Mouse (Mus musculus) midbrain, embryonic 15.5 days (tissue): ENCODE results near the gene Polr3b. TPM values are rescaled to one million over a fixed set of nuclear protein-coding genes. Genes with fewer than 3 reads are reported as not detected.

ENCODE experiments used
- ATAC-seq: fragments of 200-750 bp; cut with Nextera tagmentation; replicated peaks from 2 replicates; pipeline ENCODE4 v1.8.0; 2017; ENCODE audit warnings: moderate TSS enrichment
- H3K27ac ChIP-seq: fragments of 300-500 bp; sonication (generic); 2 replicates; pipeline ENCODE4 v1.5.1; 2015; ENCODE audit warnings: mild to moderate bottlenecking, inconsistent platforms
- H3K27me3 ChIP-seq: fragments of 300-500 bp; sonication (generic); replicated peaks from 2 replicates; pipeline ENCODE4 v1.6.1; 2015; ENCODE audit warnings: inconsistent platforms
- H3K36me3 ChIP-seq: fragments of 300-500 bp; sonication (generic); replicated peaks from 2 replicates; pipeline ENCODE4 v1.6.1; 2015; ENCODE audit warnings: inconsistent platforms
- H3K4me1 ChIP-seq: fragments of 300-500 bp; sonication (generic); 2 replicates; pipeline ENCODE4 v1.6.1; 2015; ENCODE audit warnings: inconsistent platforms
- H3K4me2 ChIP-seq: fragments of 300-500 bp; sonication (generic); 2 replicates; pipeline ENCODE4 v1.6.1; 2015; ENCODE audit warnings: inconsistent platforms, mild to moderate bottlenecking, moderate library complexity
- H3K4me3 ChIP-seq: fragments of 300-500 bp; sonication (generic); 2 replicates; pipeline ENCODE4 v1.5.1; 2015; ENCODE audit warnings: mild to moderate bottlenecking, inconsistent platforms
- H3K9ac ChIP-seq: fragments of 300-500 bp; sonication (generic); 2 replicates; pipeline ENCODE4 v1.6.1; 2015; ENCODE audit warnings: mild to moderate bottlenecking, inconsistent platforms
- H3K9me3 ChIP-seq: fragments of 300-500 bp; sonication (generic); 2 replicates; pipeline ENCODE4 v1.6.1; 2016; ENCODE audit warnings: inconsistent platforms
- WGBS: fragments of 180-500 bp; shearing (Covaris S2); methylation state at CpG from one replicate; pipeline ENCODE4 v1.1.7; 2015; ENCODE audit warnings: mixed read lengths; 5-methylcytosine and 5-hydroxymethylcytosine counted together
- polyA plus RNA-seq: library from polyadenylated mRNA; unstranded; fragments of >200 nt; fragmentation: Nextera tagmentation; extraction: Ambion mirVana; gene quantifications from 2 replicates; pipeline ENCODE4 v1.2.1, GENCODE M21; 2015

Gene Polr3b
- polyA plus RNA-seq, 1 experiment from 2014 or later = 17.3 TPM

DNA sequence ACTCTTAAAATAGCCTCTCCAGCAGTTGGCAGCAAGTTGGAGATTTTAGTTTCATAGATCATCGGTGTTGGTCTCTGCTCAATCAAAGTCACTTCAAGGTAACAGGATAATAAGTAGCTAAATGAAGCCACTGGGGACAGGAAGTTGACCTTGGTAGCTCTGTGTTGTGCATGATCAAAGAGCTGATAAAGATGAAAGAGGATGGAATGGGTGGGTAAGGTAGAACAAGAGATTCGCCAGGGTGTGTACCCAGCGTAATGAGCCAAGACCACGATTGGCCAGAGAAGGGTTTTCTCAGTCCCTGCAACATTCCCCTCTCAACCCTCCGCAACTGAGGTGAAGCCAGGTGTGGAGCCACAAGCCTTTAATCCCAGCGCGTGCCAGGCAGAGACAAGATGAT is 83.1 kb downstream of the Polr3b start:
- peaks cover 29% of the 10 kb centered on the region for H3K4me1 ChIP-seq
- H3K27ac ChIP-seq = no peak overlapping the region
- no peak for ATAC-seq
- H3K27me3 ChIP-seq = no peaks in the 10 kb centered on the region
- no peak overlapping the region for H3K4me3 ChIP-seq
- H3K9me3 ChIP-seq = no peaks in the 10 kb centered on the region
- WGBS = 79% methylated on average over 7 of the region's 7 CpGs
- H3K36me3 ChIP-seq = 0 out of 2 replicates have a peak, but pooled peaks cover 4% of the 10 kb centered on the region
- no peak overlapping the region for H3K9ac ChIP-seq
- no peak overlapping the region for H3K4me2 ChIP-seq

GRCm38 (mm10) chr10:84706543-84706942 is 84.5 kb downstream of the Polr3b start:
- no peak for ATAC-seq
- no peaks in the 10 kb centered on the region for H3K27me3 ChIP-seq
- no peak overlapping the region for H3K27ac ChIP-seq
- peaks cover 39% of the 10 kb centered on the region for H3K4me1 ChIP-seq
- no peaks in the 10 kb centered on the region for H3K9me3 ChIP-seq
- H3K9ac ChIP-seq = no peak overlapping the region
- H3K4me3 ChIP-seq = no peak overlapping the region
- 24% methylated on average over 8 of the region's 8 CpGs for WGBS
- H3K36me3 ChIP-seq = no peaks in the 10 kb centered on the region
- no peak overlapping the region for H3K4me2 ChIP-seq

- peaks cover 41% of the 10 kb centered on the region for H3K4me1 ChIP-seq
- 23% methylated on average over 6 of the region's 6 CpGs for WGBS
- H3K36me3 ChIP-seq = no peaks in the 10 kb centered on the region
- 0 out of 2 replicates have a peak overlapping the region, but pooled peaks have one; percentile 0 for H3K27ac ChIP-seq
- no peaks in the 10 kb centered on the region for H3K9me3 ChIP-seq
- ATAC-seq = no peak
- no peaks in the 10 kb centered on the region for H3K27me3 ChIP-seq
- H3K4me2 ChIP-seq = no peak overlapping the region
- no peak overlapping the region for H3K9ac ChIP-seq
- no peak overlapping the region for H3K4me3 ChIP-seq
Measured at GRCm38 (mm10) chr10:84707226-84707625, 85.1 kb downstream of the Polr3b start.

DNA sequence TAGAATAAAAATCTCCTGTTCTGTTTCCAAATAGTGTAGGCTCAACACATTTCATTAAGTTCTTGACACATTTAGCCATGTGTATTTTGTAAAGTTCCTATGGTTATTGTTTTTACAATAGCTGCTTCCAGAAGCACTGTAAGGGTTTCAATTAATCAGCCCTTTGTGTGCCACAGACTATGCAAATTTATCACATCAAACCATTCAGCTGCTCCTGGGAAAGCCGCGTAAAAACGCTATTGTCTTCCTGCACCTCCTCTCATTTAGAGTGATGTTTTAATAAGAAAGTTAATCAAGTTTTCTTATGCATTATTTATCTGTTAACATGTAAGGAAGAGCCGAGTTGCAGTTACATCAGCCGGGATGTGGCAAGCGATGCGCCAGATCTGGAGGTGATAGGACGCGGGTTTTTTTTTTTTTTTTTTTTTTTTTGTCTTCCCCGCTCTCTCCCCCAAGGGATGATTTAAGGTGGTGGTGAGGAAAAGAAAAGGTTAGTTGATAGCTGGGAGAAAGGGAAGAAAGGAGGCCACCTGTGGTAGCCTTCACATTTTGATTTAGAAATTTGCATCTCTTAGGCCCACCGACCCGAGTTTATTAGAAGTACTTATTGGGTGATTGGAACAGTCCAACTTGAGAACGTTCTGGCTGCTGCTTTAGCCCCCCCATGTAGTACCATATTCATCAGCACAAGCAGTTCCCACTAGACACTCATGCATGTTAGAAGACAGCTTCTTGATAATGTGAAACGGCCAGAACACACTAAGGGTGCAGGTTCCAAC is 85.8 kb downstream of the Polr3b start:
- Histone ChIP-seq H3K9ac (no peak overlapping the region), H3K4me3 (no peak overlapping the region), H3K36me3 (no peaks in the 10 kb centered on the region), H3K27ac (0 out of 2 replicates have a peak overlapping the region, but pooled peaks have one; percentile 0), H3K9me3 (no peaks in the 10 kb centered on the region), H3K4me1 (peaks cover 41% of the 10 kb centered on the region), H3K27me3 (no peaks in the 10 kb centered on the region), H3K4me2 (no peak overlapping the region)
- 20% methylated on average over 14 of the region's 14 CpGs for WGBS
- no peak for ATAC-seq

- H3K36me3 ChIP-seq = no peaks in the 10 kb centered on the region
- 12% methylated on average over 4 of the region's 4 CpGs for WGBS
- H3K27ac ChIP-seq = 0 out of 2 replicates have a peak overlapping the region, but pooled peaks have one; percentile 23
- no peak for ATAC-seq
- H3K4me3 ChIP-seq = no peak overlapping the region
- no peak overlapping the region for H3K9ac ChIP-seq
- H3K9me3 ChIP-seq = no peaks in the 10 kb centered on the region
- H3K27me3 ChIP-seq = 0 out of 2 replicates have a peak, but pooled peaks cover 4% of the 10 kb centered on the region
- peaks cover 51% of the 10 kb centered on the region for H3K4me1 ChIP-seq
- H3K4me2 ChIP-seq = no peak overlapping the region
Measured at GRCm38 (mm10) chr10:84710192-84710591, 88.1 kb downstream of the Polr3b start.

DNA sequence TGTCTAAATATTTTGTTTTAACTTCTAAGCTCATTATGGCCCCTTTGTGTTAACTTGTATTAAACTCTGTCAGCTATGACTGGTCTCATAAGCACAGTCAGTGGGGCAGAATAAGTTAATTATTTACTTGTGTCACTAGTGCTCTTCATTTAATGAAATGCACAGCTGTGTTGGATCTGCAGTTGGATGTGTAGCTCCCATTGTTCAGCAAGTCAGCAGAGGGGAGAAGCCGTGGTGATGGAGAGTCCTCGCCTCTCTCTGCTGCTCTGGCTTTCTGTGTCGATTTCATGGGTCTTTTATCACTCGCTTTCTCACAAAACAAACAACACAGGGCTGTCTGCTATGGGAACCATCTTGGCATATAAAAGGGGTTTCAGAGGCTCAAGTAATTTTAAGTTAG is 88.7 kb downstream of the Polr3b start:
- ATAC-seq = peak; percentile 51; the same call in 1 of the 2 replicates

DNA sequence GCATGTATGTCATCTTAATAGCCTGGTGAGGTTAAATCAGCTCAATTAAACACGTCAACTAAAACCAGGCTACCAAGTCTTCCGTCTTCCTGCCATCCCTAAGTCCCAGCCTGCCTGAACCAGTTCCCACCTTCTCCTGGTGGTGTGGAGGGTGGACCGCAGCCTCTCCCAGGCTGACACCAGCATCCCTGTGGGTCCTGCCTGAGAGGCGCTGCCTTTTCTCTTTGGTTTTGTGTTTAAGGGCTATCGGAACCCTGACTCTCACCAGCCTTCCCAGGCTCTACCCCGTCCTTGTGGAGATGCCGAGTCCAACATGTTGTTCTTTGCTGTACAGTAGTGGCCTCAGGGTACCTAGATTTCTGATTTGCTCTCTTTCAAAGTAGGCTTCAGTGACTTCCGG is 89.4 kb downstream of the Polr3b start:
- H3K9ac ChIP-seq = no peak overlapping the region
- H3K4me1 ChIP-seq = peaks cover 40% of the 10 kb centered on the region
- H3K4me3 ChIP-seq = no peak overlapping the region
- no peaks in the 10 kb centered on the region for H3K36me3 ChIP-seq
- ATAC-seq = no peak
- H3K27me3 ChIP-seq = 0 out of 2 replicates have a peak, but pooled peaks cover 4% of the 10 kb centered on the region
- H3K9me3 ChIP-seq = no peaks in the 10 kb centered on the region
- peak overlapping the region; percentile 57 for H3K27ac ChIP-seq
- 35% methylated on average over 8 of the region's 8 CpGs for WGBS
- H3K4me2 ChIP-seq = no peak overlapping the region

More for the DNA sequence above, 88.7 kb downstream of the Polr3b start:
- H3K4me3 ChIP-seq = no peak overlapping the region
- H3K9ac ChIP-seq = no peak overlapping the region
- WGBS = 15% methylated on average over 4 of the region's 4 CpGs
- 0 out of 2 replicates have a peak, but pooled peaks cover 4% of the 10 kb centered on the region for H3K27me3 ChIP-seq
- H3K4me1 ChIP-seq = peaks cover 46% of the 10 kb centered on the region
- no peaks in the 10 kb centered on the region for H3K9me3 ChIP-seq
- peak overlapping the region; percentile 18; the same call in 1 of the 2 replicates for H3K27ac ChIP-seq
- H3K36me3 ChIP-seq = no peaks in the 10 kb centered on the region
- H3K4me2 ChIP-seq = no peak overlapping the region

DNA sequence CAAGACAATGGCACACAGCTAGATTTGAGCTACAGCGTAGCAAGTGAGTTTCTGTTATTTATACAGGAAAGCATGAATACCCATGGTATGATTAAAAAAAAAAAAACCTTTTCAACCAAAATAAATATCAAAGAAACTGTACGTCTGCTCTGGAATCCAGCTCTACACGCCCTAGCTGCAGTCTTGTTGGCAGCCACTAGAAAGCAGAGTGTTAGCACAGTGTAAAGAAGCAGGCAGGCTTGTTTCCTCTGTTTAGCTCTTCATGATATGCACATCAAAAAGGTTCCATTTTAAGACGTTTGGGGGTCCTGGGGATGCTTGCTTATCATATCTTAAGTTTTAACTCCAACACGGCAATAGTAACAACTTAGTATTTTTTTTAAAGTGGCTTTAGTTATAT is 89.8 kb downstream of the Polr3b start:
- WGBS = 27% methylated on average over 5 of the region's 5 CpGs

DNA sequence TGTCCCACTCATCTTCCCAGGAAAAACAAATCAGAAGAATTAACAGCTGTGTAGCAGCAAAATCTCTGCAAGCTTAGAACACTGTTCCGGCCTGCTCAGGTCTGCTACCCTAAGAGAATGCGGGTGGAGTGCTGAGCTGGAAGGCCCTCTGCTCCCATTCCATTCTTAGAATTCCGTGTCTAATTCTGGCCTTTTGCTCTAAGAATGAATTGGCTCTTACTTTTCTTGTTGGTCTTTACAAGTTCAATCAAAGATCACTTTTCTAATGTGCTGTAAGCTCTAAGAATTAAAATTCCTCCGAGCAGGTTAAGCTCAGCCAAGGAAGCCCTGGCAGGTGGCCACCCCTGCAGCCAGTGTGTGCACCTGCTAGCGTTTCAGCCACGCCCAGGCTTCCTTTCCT is 90.4 kb downstream of the Polr3b start:
- Histone ChIP-seq H3K27me3 (0 out of 2 replicates have a peak, but pooled peaks cover 4% of the 10 kb centered on the region), H3K4me1 (peaks cover 31% of the 10 kb centered on the region), H3K36me3 (no peaks in the 10 kb centered on the region), H3K4me2 (no peak overlapping the region), H3K9me3 (no peaks in the 10 kb centered on the region), H3K27ac (no peak overlapping the region), H3K9ac (no peak overlapping the region), H3K4me3 (no peak overlapping the region)
- no peak for ATAC-seq
- 44% methylated on average over 6 of the region's 6 CpGs for WGBS

More for the DNA sequence above, 89.8 kb downstream of the Polr3b start:
- ATAC-seq = no peak
- no peak overlapping the region for H3K9ac ChIP-seq
- peak overlapping the region; percentile 57; the same call in 1 of the 2 replicates for H3K27ac ChIP-seq
- H3K4me1 ChIP-seq = peaks cover 37% of the 10 kb centered on the region
- no peaks in the 10 kb centered on the region for H3K36me3 ChIP-seq
- no peak overlapping the region for H3K4me3 ChIP-seq
- no peaks in the 10 kb centered on the region for H3K9me3 ChIP-seq
- H3K4me2 ChIP-seq = no peak overlapping the region
- H3K27me3 ChIP-seq = 0 out of 2 replicates have a peak, but pooled peaks cover 4% of the 10 kb centered on the region

GRCm38 (mm10) chr10:84713043-84713442 is 91.0 kb downstream of the Polr3b start:
- peaks cover 26% of the 10 kb centered on the region for H3K4me1 ChIP-seq
- H3K9ac ChIP-seq = no peak overlapping the region
- no peak overlapping the region for H3K27ac ChIP-seq

DNA sequence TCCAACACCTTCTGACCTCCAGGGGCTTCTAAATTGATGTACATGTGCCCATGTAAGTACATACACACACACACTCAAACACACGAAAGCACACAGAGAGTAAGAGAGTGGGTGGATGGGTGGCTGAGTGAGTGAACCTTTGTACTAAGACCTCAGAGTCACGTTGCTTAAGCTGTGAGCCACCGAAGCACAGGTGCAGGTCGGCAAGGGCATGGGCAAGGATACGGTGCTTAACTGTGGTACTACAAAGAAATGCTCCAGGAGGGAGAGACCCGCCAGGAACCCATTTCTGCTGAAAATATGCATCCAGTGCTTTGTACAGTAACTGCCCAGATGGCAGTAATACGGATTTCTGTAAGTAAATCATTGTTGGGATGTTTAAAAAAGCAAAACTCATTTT is 93.5 kb downstream of the Polr3b start:
- Histone ChIP-seq H3K27ac (no peak overlapping the region), H3K9ac (no peak overlapping the region), H3K4me1 (peaks cover 20% of the 10 kb centered on the region), H3K4me2 (no peak overlapping the region), H3K27me3 (0 out of 2 replicates have a peak, but pooled peaks cover 4% of the 10 kb centered on the region), H3K4me3 (no peak overlapping the region), H3K9me3 (no peaks in the 10 kb centered on the region), H3K36me3 (no peaks in the 10 kb centered on the region; the same call in 1 of the 2 replicates)
- WGBS = 89% methylated on average over 7 of the region's 7 CpGs
- ATAC-seq = no peak

More at GRCm38 (mm10) chr10:84713043-84713442, 91.0 kb downstream of the Polr3b start:
- WGBS = 50% methylated on average over 10 of the region's 10 CpGs
- Histone ChIP-seq H3K27me3 (0 out of 2 replicates have a peak, but pooled peaks cover 4% of the 10 kb centered on the region), H3K4me3 (no peak overlapping the region), H3K36me3 (no peaks in the 10 kb centered on the region), H3K4me2 (no peak overlapping the region), H3K9me3 (no peaks in the 10 kb centered on the region)
- ATAC-seq = no peak

GRCm38 (mm10) chr10:84716581-84716980 is 94.5 kb downstream of the Polr3b start:
- no peaks in the 10 kb centered on the region for H3K9me3 ChIP-seq
- peaks cover 12% of the 10 kb centered on the region for H3K4me1 ChIP-seq
- H3K36me3 ChIP-seq = no peaks in the 10 kb centered on the region; the same call in 1 of the 2 replicates
- no peak overlapping the region for H3K27ac ChIP-seq
- H3K4me2 ChIP-seq = no peak overlapping the region
- no peak for ATAC-seq
- 0 out of 2 replicates have a peak, but pooled peaks cover 4% of the 10 kb centered on the region for H3K27me3 ChIP-seq
- H3K9ac ChIP-seq = no peak overlapping the region
- H3K4me3 ChIP-seq = no peak overlapping the region
- over 99% methylated on average over 7 of the region's 7 CpGs for WGBS
